Comparison of ENCODE assay signal across 7 mouse cellular contexts in genomic region chr12:108178331-108179245, GRCm38 (mm10). TPM values are rescaled to one million over a fixed set of nuclear protein-coding genes. Genes with fewer than 3 reads are reported as not detected.
A peak's percentile ranks its signal among the peaks of the same experiment; 100 is the strongest.
DNase-seq lines count a peak whose midpoint lies in the region; ATAC-seq and TF ChIP-seq lines count a peak whose summit lies in the region.

No protein-coding gene starts in this region.

- H3K4me3 ChIP-seq in cerebellum, adult 2 months (replicated peaks; ENCODE audit: insufficient read depth, low read depth, low read length): peak overlapping the region; percentile 75
- H3K4me3 ChIP-seq in hindbrain, embryonic 14.5 days (replicated peaks; ENCODE audit: low read length): peak overlapping the region; percentile 98
- H3K4me3 ChIP-seq in left cerebral cortex, adult 2 months: peak overlapping the region; percentile 81
- H3K4me3 ChIP-seq in macrophage (ENCODE audit: inconsistent target): peak overlapping the region; percentile 70

- peak overlapping the region; percentile 63 for H3K4me2 ChIP-seq in hindbrain, embryonic 14.5 days (replicated peaks)

- H3K27ac ChIP-seq in cerebellum, adult 2 months (ENCODE audit: insufficient read depth, low read length): peak overlapping the region; percentile 86
- H3K27ac ChIP-seq in hindbrain, embryonic 14.5 days: peak overlapping the region; percentile 81
- H3K27ac ChIP-seq in left cerebral cortex, adult 2 months: peak overlapping the region; percentile 92
- peak overlapping the region; percentile 49 for H3K27ac ChIP-seq in macrophage

- H3K9me3 ChIP-seq in hindbrain, embryonic 14.5 days (ENCODE audit: control insufficient read depth, low read length): no peaks in the 10 kb centered on the region

- H3K27me3 ChIP-seq in cerebellum, adult 2 months (ENCODE audit: control insufficient read depth, insufficient read depth, low read length): no peaks in the 10 kb centered on the region
- no peaks in the 10 kb centered on the region for H3K27me3 ChIP-seq in hindbrain, embryonic 14.5 days (ENCODE audit: control insufficient read depth, insufficient read depth, low read length)

- peak; percentile 33; the same call in 1 of the 2 replicates for TF ChIP-seq POLR2A in cerebellum, adult 2 months (IDR thresholded peaks at IDR 0.05; ENCODE audit: borderline replicate concordance, insufficient read depth, low read length)

- H3K79me2 ChIP-seq in macrophage (ENCODE audit: inconsistent target): peaks cover 89% of the 10 kb centered on the region

- H3K4me1 ChIP-seq in cerebellum, adult 2 months (ENCODE audit: control insufficient read depth, insufficient read depth, low read length): peaks cover 9% of the 10 kb centered on the region; the same call in 1 of the 2 replicates
- peaks cover 29% of the 10 kb centered on the region for H3K4me1 ChIP-seq in hindbrain, embryonic 14.5 days (replicated peaks; ENCODE audit: control insufficient read depth, insufficient read depth, low read length)

- no peak for TF ChIP-seq CTCF in cerebellum, adult 2 months (IDR thresholded peaks at IDR 0.05; ENCODE audit: borderline replicate concordance, insufficient read depth, low read depth, low read length)
- no peak; the same call in 1 of the 2 replicates for TF ChIP-seq CTCF in left cerebral cortex, adult 2 months (IDR thresholded peaks at IDR 0.05)

- H3K36me3 ChIP-seq in hindbrain, embryonic 14.5 days (replicated peaks; ENCODE audit: control insufficient read depth, insufficient read depth): peaks cover 6% of the 10 kb centered on the region
- H3K36me3 ChIP-seq in macrophage (ENCODE audit: inconsistent target): 0 out of 2 replicates have a peak, but pooled peaks cover 6% of the 10 kb centered on the region

- ATAC-seq in frontal cortex, adult (ENCODE audit: low TSS enrichment): peak; percentile 29
- ATAC-seq in hindbrain, embryonic 14.5 days (ENCODE audit: low FRiP score): peak; percentile 10; the same call in 1 of the 2 replicates

- DNase-seq in R1 (ENCODE audit: low read depth, low spot score): peak; percentile 48
- peak; percentile 67 to 70 for DNase-seq in cerebellum, adult 2 months
- DNase-seq in hindbrain, embryonic 14.5 days (ENCODE audit: low spot score): peak; percentile 52
- peak; percentile 61 to 80 for DNase-seq in left cerebral cortex, adult 2 months (ENCODE audit: extremely low spot score in 1 of 2, low spot score in 2 of 2)
- DNase-seq in right cerebral cortex, postnatal 25 days: peak; percentile 70

- under 1% methylated on average over 103 of the region's 103 CpGs for WGBS in cerebellum, adult 2 months
- WGBS in hindbrain, embryonic 14.5 days: under 1% methylated on average over 100 of the region's 103 CpGs
- under 1% methylated on average over 77 of the region's 103 CpGs for WGBS in macrophage (ENCODE audit: missing documents)

- peak overlapping the region; percentile 94 for H3K9ac ChIP-seq in hindbrain, embryonic 14.5 days

- intact Hi-C loops in left cerebral cortex, adult 2 months (cut with DNase I): no loop called here

RNA-seq across cellular contexts. Expression of gene Setd3, which starts 0.5 kb away (rescaled TPM):
- polyA plus RNA-seq in cerebellum, adult 2 months (2012; rRNA removed): 117 and 122 TPM in 2 replicates
- 86.7 and 89.8 TPM in 2 replicates for polyA plus RNA-seq in hindbrain, embryonic 14.5 days (2014; fragmentation: Nextera tagmentation; extraction: Ambion mirVana)
- 100 to 1,000 TPM; 167 to 185 TPM for total RNA-seq in left cerebral cortex, adult 2 months (2021)
- total RNA-seq in macrophage (2018; cell fraction: chromatin; rRNA removed): 100 to 1,000 TPM in 18 of 26 experiments, 10 to 100 TPM in 8; 43.2 to 154 (median 112) TPM
- 100 to 1,000 TPM in 2 of 26 experiments, 10 to 100 TPM in 24; 76.2 to 107 (median 87.0) TPM for total RNA-seq in macrophage (2018; cell fraction: cytosol; rRNA removed)
- 100 to 1,000 TPM in 13 of 26 experiments, 10 to 100 TPM in 13; 52.0 to 164 (median 98.2) TPM for total RNA-seq in macrophage (2018; cell fraction: nucleus; rRNA removed)
- polyA plus RNA-seq in macrophage (2018): 75.0 to 121 TPM (median 84.4 TPM) in 3 replicates

RNA-seq across cellular contexts. Expression of gene Ccnk, which starts 0.8 kb away (rescaled TPM):
- polyA plus RNA-seq in cerebellum, adult 2 months (2012; rRNA removed): 27.0 and 32.0 TPM in 2 replicates
- polyA plus RNA-seq in hindbrain, embryonic 14.5 days (2014; fragmentation: Nextera tagmentation; extraction: Ambion mirVana): 4.4 and 5.6 TPM in 2 replicates
- total RNA-seq in left cerebral cortex, adult 2 months (2021): 10 to 100 TPM; 30.4 to 33.4 TPM
- total RNA-seq in macrophage (2018; cell fraction: chromatin; rRNA removed): 10 to 100 TPM; 30.8 to 70.7 (median 49.6) TPM
- 10 to 100 TPM; 32.3 to 66.4 (median 45.2) TPM for total RNA-seq in macrophage (2018; cell fraction: cytosol; rRNA removed)
- 10 to 100 TPM; 22.1 to 63.3 (median 38.7) TPM for total RNA-seq in macrophage (2018; cell fraction: nucleus; rRNA removed)
- polyA plus RNA-seq in macrophage (2018): 25.3 to 59.6 TPM (median 30.0 TPM) in 3 replicates

Comparison
In these comparisons a context has a peak if more than half of its experiments do, and no peak if none do; other contexts are left out.
1. Peak in every context shown above with its lines: DNase-seq, ATAC-seq, H3K4me3 ChIP-seq and H3K27ac ChIP-seq.